Mouse (Mus musculus): ENCODE measurements around the gene Pard3.

Pard3 gene

GRCm38 (mm10) chr8:127295848-127296247 is 232.2 kb downstream of the Pard3 start:
- no peak for DNase-seq

GRCm38 (mm10) chr8:127300493-127300892 is 236.8 kb downstream of the Pard3 start:
- no peak for DNase-seq

GRCm38 (mm10) chr8:127302847-127303445 is 239.3 kb downstream of the Pard3 start:
- no peak for DNase-seq

GRCm38 (mm10) chr8:127307026-127307425 is 243.3 kb downstream of the Pard3 start:
- no peak for DNase-seq

GRCm38 (mm10) chr8:127309363-127309762 is 245.7 kb downstream of the Pard3 start:
- DNase-seq: no peak

- DNase-seq: no peak
Measured at GRCm38 (mm10) chr8:127315811-127316210, 252.1 kb downstream of the Pard3 start.

- DNase-seq: no peak
Measured at GRCm38 (mm10) chr8:127317914-127318313, 254.2 kb downstream of the Pard3 start.

- no peak for DNase-seq
Measured at GRCm38 (mm10) chr8:127318377-127319159, 254.9 kb downstream of the Pard3 start.

- DNase-seq: no peak
Measured at GRCm38 (mm10) chr8:127320930-127321329, 257.2 kb downstream of the Pard3 start.

- DNase-seq: no peak
Measured at GRCm38 (mm10) chr8:127323583-127324360, 260.1 kb downstream of the Pard3 start.

- no peak for DNase-seq
Measured at GRCm38 (mm10) chr8:127324836-127325570, 261.3 kb downstream of the Pard3 start.

- DNase-seq: no peak
Measured at GRCm38 (mm10) chr8:127325749-127326148, 262.1 kb downstream of the Pard3 start.

- no peak for DNase-seq
Measured at GRCm38 (mm10) chr8:127330258-127331187, 266.8 kb downstream of the Pard3 start.

GRCm38 (mm10) chr8:127331751-127332150 is 268.1 kb downstream of the Pard3 start:
- DNase-seq: peak; percentile 10 to 61

- no peak for DNase-seq
Measured at GRCm38 (mm10) chr8:127335216-127335615, 271.5 kb downstream of the Pard3 start.

GRCm38 (mm10) chr8:127338183-127338582 is 274.5 kb downstream of the Pard3 start:
- DNase-seq: no peak

- no peak for DNase-seq
Measured at GRCm38 (mm10) chr8:127341046-127341445, 277.4 kb downstream of the Pard3 start.

- DNase-seq: no peak
Measured at GRCm38 (mm10) chr8:127343115-127343514, 279.4 kb downstream of the Pard3 start.

GRCm38 (mm10) chr8:127344421-127344820 is 280.7 kb downstream of the Pard3 start:
- no peak for DNase-seq

- no peak for DNase-seq
Measured at GRCm38 (mm10) chr8:127345912-127346423, 282.3 kb downstream of the Pard3 start.

- DNase-seq: no peak
Measured at GRCm38 (mm10) chr8:127347890-127348495, 284.3 kb downstream of the Pard3 start.
